Mouse (Mus musculus) adrenal gland, postnatal 36 days (tissue): Measurements from ENCODE around the gene Rnf157. TPM values are rescaled to one million over a fixed set of nuclear protein-coding genes. Genes with fewer than 3 reads are reported as not detected.

ENCODE experiments used
- DNase-seq, 2 experiments: peaks; one replicate each; pipeline ENCODE4 v3.0.0; 2021; ENCODE audit warnings: mixed read lengths in 1 of 2
- total RNA-seq, 2 experiments: library from RNA; stranded (reverse); gene quantifications; 2 replicates each; pipeline ENCODE4 v1.2.3; 2021

Gene Rnf157
- total RNA-seq, 2 experiments from 2014 or later, result 8.1 TPM

DNA sequence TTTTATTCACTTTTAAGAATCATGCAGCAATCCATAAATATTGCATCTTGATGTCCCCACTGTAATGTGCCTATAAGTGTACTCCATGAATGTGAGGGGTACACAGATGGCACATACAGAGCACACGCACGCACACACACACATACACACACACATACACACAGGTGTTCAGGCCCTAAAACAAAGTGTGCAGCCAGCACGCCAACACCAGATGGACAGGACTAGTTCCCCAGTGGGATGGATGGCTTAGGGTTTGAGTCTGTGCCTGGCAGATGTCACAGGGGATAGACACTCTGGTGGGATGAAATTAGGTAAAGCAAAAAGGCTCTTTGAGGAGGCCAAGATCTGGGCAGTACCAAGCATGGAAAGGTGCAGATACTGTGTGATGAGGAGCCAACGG lies 76.4 kb downstream of the Rnf157 start:
- no peak for DNase-seq

- DNase-seq, result peak; percentile 96
Observed at GRCm38 (mm10) chr11:116335244-116336036, 77.4 kb downstream of the Rnf157 start, which contains the start of gene Foxj1. TSS of gene Foxj1 (minus strand) at chr11:116335399.

- DNase-seq, result no peak
Observed at GRCm38 (mm10) chr11:116334417-116334782, 78.4 kb downstream of the Rnf157 start.

- no peak for DNase-seq
Observed at GRCm38 (mm10) chr11:116333526-116334416, 79.1 kb downstream of the Rnf157 start.

GRCm38 (mm10) chr11:116332983-116333270 lies 79.9 kb downstream of the Rnf157 start:
- no peak for DNase-seq

DNA sequence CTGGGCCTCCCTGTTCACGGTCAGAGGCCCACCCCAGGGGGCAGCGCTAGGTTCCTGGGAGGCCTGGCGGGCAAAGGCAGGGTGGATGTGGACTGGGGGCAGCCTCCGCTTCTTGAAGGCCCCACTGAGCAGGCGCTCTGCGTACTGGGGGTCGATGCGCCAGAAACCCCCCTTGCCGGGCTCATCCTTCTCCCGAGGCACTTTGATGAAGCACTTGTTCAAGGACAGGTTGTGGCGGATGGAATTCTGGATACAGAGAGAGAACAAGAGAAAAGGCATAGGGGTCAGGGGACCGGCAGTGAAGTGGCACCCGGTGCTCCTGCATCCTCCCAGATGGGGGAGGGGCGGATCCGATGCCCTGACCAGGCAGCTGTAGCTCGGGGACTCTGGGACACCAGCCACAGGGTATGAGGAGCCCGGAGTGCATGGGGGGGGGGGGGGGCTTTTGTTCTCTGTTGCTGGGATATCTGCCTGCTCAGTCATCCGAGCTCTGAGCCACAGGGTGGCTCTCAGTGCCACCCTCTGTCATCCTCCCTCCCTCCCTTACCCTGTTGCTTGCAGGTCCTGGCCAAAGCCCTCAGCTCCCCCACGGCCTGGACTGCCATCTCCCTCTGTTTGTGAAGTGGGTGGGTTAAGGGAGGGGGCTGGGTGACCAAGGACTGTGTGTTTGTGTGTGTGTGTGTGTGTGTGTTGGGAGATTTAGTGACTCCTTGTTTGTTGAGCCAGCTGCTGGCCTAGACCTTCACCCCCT lies 80.4 kb downstream of the Rnf157 start:
- DNase-seq, result peak in 1 of 2 experiments; percentile 44

DNA sequence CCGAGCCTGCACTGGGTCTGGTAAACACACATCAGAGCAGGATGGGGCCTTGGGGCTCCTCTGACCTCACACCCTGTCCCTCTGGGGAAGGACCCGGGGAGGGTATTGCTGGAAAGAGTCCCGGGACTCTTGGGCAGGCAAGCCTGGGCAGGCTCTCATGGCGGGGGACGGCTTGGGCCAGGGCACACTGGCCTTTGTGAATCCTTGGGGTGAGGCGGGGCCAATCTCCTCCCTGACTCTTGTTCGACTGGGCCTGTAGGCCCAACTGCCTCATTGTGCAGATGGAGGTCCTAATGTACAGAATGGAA lies 82.7 kb downstream of the Rnf157 start:
- DNase-seq, result no peak

DNA sequence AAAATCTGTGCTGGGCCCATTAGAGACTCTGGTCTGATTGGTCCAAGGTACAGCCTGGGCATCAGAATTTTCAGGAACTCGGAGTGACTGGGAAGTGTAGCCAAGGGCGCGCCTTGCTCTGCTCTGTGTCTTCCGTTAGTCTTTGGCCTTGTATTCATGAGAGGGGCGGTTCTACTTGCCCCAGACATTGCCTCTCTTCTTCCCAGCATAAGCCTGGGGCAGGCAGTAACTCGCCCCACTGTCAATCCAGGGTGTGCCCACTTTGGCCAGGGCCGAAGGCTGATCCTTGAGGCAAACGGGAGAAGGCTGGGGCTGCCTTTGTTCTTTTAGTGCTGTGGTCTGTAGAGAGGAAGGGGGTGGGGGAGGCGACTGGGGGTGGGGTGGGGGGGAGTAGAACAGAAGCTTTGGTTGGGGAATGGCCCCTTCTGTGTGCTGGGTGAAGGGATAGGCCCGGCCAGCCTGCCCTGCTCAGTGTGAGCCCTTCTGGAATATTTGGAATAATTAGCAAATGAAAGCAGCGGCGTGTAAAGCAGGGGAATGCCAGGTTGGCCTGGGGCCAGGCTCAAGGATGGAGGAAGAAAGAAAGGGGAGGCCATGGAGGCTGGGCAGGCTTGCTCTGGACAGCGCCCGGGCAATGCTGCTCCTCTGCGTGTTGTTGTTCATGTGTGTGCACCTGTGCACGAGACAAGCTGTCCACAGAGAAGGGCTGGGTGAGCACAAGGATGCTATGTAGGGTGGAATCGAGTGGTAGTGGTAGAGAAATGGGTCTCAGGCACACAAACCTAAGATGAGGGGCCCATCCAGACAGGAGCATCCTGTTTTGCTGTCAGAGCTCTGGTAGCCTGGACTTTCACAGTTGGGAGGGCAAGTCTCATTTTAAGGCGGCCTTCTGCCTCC lies 83.3 kb downstream of the Rnf157 start:
- DNase-seq, result no peak

- no peak for DNase-seq
Observed at GRCm38 (mm10) chr11:116326963-116327603, 85.7 kb downstream of the Rnf157 start.

GRCm38 (mm10) chr11:116318719-116319659 lies 93.8 kb downstream of the Rnf157 start:
- DNase-seq, result peak; percentile 91 to 95

DNA sequence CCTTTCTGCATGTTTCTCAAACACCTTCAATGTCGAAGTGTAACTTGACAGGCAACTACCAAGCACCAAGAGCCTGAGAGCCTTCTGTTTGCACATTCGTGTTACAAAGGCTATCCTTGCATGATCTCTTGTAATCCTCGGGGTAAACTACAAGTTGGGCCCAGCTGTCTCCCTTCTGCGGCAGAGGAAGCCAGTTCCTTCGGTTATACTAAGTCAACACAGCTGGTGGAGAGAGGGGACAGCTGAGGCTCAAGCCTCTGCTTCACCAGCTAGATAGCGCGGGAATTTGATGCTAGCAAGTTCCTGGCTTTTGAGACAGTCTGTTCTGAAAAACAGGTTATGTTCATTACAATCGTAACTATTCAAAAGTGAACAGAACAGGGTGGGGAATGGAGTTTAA lies 100.5 kb downstream of the Rnf157 start:
- DNase-seq, result no peak

DNA sequence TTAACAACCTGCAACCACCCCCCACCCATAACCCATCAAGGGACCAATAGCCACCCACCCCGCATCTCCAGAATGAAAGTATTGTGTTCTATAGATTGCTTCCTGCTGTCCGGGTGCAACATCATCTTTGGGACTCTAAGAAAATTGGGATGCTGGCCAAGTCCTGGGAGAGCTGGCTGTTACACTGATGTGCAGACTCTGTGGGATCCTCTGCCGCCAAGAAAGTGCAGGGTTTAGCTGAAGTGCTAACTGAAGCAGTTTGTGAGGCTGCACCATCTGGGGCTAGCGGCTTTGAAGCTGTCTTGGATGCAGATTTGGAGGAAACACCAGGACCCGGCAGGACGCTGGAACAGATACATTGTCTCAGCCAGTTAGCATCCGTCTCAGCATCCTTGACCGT lies 101.7 kb downstream of the Rnf157 start:
- no peak for DNase-seq

- DNase-seq, result no peak
Observed at GRCm38 (mm10) chr11:116309601-116310000, 103.2 kb downstream of the Rnf157 start.

DNA sequence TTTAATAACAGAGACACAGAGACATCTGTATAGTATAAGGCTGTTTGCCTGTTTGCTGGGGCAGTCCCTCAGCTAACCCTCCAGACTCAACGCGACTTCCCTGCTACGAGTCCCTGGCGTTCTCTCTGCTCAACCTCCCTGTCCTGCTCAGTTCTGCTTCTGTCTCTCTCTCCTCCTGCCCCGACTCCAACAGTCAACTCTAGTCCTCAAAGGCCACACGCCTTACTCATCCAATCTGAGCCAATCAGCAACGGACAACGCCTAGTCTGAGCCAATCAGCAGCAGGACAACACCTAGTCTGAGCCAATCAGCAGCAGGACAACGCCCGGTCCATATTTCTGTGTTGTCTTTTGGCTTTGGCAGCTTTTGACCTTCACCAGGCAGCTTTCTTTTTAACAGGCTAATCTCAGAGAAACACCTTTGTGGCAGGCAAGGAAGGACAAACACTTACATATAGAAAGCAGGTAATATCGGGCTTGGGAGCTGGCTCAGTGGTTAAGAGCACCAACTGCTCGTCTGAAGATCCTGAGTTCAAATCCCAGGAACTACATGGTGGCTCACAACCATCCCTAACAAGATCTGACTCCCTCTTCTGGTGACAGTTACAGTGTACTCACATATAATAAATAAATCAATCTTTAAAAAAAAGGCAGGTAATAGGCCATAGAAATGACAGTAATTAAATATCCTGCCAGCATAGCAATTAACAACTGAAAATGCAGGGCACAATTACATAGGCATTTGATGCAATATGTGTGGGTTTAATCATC lies 104.9 kb downstream of the Rnf157 start:
- no peak for DNase-seq

- DNase-seq, result no peak
Observed at GRCm38 (mm10) chr11:116307019-116307725, 105.7 kb downstream of the Rnf157 start, which contains the start of gene Exoc7. TSS of gene Exoc7 (minus strand) at chr11:116307233.

DNA sequence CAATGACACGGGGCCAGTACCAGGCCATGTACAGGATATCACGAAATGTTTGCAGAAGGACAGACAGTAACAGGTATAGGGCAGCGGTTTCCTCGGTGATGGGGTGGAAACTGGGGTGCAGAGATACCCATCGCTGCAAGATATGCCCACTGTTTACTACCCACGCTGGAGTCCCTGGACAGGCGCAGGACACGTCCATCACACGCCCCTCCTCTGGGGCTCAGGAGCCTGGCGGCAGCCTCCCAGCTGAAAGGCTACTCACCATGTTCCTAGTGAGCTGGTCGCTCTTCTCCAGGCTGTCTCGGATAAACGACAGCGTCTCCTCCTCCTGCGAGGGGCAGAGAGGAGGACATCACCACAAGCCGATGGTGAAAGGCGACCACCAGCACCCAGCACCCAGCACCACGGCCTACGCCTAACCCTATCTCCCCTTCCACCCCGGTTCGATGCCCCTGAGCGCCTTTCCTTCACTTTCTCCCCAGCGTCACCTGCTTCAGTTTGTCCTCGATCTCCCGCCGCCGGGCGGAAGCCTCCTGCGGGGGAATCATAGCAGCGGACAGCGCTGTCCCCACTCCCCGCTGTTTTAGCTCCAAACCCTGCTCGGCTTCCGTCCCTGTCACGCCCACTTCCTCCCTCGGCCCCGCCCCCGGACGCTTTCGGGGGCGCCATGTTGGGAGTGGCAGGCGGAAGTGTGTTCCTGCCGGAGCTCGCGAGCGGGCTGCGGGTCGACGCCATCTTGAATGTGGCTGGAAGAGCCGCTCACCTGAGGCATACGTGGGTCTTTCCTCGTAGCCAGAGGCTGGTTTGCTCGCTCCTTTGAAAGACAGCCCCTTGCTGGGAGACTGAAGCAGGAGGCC lies 106.5 kb downstream of the Rnf157 start:
- DNase-seq, result peak; percentile 94 to 96

DNA sequence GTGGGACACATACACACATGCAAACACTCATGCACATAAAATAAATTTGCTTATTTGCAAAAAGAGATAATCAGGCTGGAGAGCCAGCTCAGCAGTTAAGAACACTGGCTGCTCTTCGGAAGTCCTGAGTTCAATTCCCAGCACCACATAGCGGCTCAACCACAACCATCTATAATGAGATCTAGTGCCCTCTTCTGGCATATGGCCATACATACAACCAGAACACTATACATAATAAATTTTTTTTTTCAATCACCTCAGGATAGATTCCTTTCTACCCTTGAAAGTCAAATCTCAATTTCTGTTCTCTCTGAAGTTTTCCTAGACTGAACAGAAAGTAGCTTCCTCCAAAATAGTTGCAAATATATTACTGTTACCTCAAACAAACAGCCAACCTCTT lies 107.4 kb downstream of the Rnf157 start:
- no peak for DNase-seq

DNA sequence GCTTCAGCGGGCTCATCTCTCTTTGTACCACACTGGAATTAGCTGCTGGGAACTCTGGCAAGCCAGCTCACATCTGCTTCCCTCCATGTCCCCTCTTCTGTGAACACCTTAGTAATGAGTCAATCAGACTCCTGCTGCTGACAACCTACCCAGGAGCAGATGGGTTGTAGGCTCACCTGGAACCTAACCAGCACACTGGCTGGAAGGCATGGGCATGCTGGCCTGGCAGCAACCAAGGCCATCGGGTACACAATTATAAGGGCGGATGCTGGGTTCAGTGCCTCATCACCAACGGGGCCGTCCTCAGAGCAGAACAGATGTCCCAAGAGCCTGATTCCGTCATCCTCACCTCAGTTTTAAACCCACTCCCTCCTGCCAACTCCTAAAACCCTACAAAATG lies 114.2 kb downstream of the Rnf157 start:
- DNase-seq, result no peak
